Mouse (Mus musculus) embryonic fibroblast, embryonic 13.5 days (primary cell): ENCODE results near the gene Clec18a.

Experiments
- CTCF ChIP-seq: IDR thresholded peaks from 2 replicates; pipeline ENCODE4 v1.5.1; 2011; ENCODE audit warnings: mild to moderate bottlenecking, control low read depth, low read length, moderate library complexity, borderline replicate concordance; ENCODE audit not compliant: insufficient read depth
- POLR2A ChIP-seq: IDR thresholded peaks from 2 replicates; pipeline ENCODE4 v1.6.1; 2011; ENCODE audit warnings: low read depth, mild to moderate bottlenecking, control low read depth, low read length, moderate library complexity

DNA sequence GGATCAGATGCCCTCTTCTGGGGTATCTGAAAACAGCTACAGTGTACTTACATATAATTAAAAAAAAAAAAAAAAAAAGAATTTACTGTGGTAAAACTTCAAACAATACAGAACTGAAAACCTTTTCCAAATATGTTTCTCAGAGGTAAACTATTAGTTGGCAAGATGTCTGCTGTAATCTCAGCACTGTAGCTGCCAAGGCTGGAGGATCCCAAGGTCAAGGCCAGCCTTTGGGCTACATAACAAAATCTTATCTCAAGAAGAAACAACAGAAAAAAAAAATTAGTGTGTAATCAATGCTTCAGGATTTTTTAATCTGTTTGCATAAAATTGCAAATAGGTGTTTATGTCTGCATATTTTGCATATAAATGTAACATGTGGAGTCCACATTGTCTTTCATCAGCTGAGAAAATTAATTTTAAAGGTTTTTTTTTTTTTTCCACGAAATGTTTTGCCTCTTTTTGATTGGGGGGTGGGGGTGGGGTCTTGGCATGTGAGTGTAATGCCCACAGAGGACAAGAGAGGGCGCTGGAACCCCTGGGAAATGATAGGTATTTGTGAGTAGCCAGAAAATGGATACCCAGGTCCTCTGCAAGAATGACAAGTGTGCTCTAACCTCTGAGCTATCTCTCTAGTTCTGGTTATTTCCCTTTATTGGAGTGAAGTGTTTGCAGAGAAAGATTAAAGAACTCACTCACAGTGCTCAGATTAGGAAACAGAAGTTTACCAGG, 48.1 kb downstream of the Clec18a start:
- TF ChIP-seq POLR2A (no peak), CTCF (no peak)
